Mouse (Mus musculus) forebrain, embryonic 14.5 days (tissue): ENCODE measurements around the gene Il12a. TPM values are rescaled to one million over a fixed set of nuclear protein-coding genes. Genes with fewer than 3 reads are reported as not detected.
"Not testable (repeated sequence)": the region's sequence is repeated elsewhere in the genome, so short reads cannot be mapped to it uniquely, and the experiment has no call there.

Experiments used
- ATAC-seq: fragments of 200-750 bp; cut with Nextera tagmentation; 2 replicates; pipeline ENCODE4 v1.8.0; 2017; ENCODE audit warnings: mild to moderate bottlenecking, moderate library complexity
- DNase-seq: peaks from one replicate; pipeline ENCODE4 v3.0.0-alpha.2; 2015; ENCODE audit warnings: low spot score
- H3K27ac ChIP-seq: fragments of 300-500 bp; sonication (generic); 2 replicates; pipeline ENCODE4 v1.5.1; 2014; ENCODE audit warnings: low read depth, mild to moderate bottlenecking, control low read depth, low read length, moderate library complexity
- H3K27me3 ChIP-seq: fragments of 300-500 bp; sonication (generic); replicated peaks from 2 replicates; pipeline ENCODE4 v1.6.1; 2014; ENCODE audit warnings: low read length, control low read depth, mixed read lengths; ENCODE audit not compliant: control insufficient read depth, insufficient read depth
- H3K36me3 ChIP-seq: fragments of 300-500 bp; sonication (generic); 2 replicates; pipeline ENCODE4 v1.6.1; 2014; ENCODE audit warnings: low read length, control low read depth; ENCODE audit not compliant: control insufficient read depth, insufficient read depth
- H3K4me1 ChIP-seq: fragments of 300-500 bp; sonication (generic); 2 replicates; pipeline ENCODE4 v1.6.1; 2014; ENCODE audit warnings: antibody characterized with exemption, low read length, control low read depth; ENCODE audit not compliant: control insufficient read depth, insufficient read depth
- H3K4me2 ChIP-seq: fragments of 300-500 bp; sonication (generic); 2 replicates; pipeline ENCODE4 v1.6.1; 2014; ENCODE audit warnings: mild to moderate bottlenecking, control low read depth, low read length
- H3K4me3 ChIP-seq: fragments of 300-500 bp; sonication (generic); 2 replicates; pipeline ENCODE4 v1.5.1; 2014; ENCODE audit warnings: low read depth, low read length, control low read depth
- H3K9ac ChIP-seq: fragments of 300-500 bp; sonication (generic); 2 replicates; pipeline ENCODE4 v1.6.1; 2014; ENCODE audit warnings: mild to moderate bottlenecking, low read length, control low read depth, moderate library complexity
- H3K9me3 ChIP-seq: fragments of 300-500 bp; sonication (generic); replicated peaks from 2 replicates; pipeline ENCODE4 v1.6.1; 2016; ENCODE audit warnings: low read length, control low read depth, mixed read lengths; ENCODE audit not compliant: control insufficient read depth
- WGBS: fragments of 180-500 bp; shearing (Covaris S2); extraction: QIAGEN DNeasy Blood & Tissue Kit; methylation state at CpG from one replicate; pipeline ENCODE4 v1.1.7; 2014; 5-methylcytosine and 5-hydroxymethylcytosine counted together
- polyA plus RNA-seq: library from polyadenylated mRNA; unstranded; fragments of >200 nt; fragmentation: Nextera tagmentation; extraction: Ambion mirVana; gene quantifications from 2 replicates; pipeline ENCODE4 v1.2.1, GENCODE M21; 2014

The Il12a gene
- polyA plus RNA-seq, 1 experiment from 2014 or later, result 0.29 TPM

DNA sequence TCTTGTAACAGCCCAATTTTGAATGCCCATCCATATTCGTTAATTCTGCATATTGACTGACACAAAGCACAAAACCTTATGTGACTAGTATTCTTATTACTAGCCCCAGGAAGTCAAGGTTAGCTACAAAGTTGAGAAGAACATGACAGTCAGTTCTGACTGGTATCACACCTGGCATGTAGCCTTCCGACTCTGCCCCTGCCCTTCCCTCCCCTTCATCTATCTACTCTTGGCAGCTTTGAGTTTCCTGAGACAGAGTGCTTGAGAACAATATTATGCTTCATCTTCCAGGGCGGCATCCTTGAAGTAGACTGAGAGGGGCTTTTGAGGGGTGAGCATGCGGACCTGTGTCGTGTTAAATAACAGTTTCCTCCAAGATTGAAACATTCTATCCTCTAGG, 54.6 kb downstream of the Il12a start:
- Histone ChIP-seq H3K4me3 (no peak overlapping the region), H3K27me3 (no peaks in the 10 kb centered on the region), H3K4me1 (no peaks in the 10 kb centered on the region), H3K9me3 (no peaks in the 10 kb centered on the region), H3K4me2 (no peak overlapping the region), H3K9ac (no peak overlapping the region), H3K36me3 (no peaks in the 10 kb centered on the region), H3K27ac (no peak overlapping the region)
- ATAC-seq, result no peak
- DNase-seq, result no peak
- WGBS, result 87% methylated on average over 5 of the region's 5 CpGs

DNA sequence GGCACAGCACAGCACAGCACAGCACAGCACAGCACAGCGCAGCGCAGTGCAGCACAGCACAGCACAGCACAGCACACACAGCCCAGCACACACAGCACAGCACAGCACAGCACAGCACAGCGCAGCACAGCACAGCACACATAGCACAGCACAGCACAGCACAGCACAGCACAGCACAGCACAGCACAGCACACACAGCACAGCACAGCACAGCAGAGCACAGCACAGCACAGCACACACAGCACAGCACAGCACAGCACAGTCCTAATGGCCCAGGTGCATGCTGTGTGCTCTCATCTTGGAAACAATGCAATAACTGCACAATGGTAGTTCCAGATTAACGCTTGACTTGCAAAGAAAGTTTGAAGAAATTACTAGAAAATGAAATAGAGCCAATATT, 55.8 kb downstream of the Il12a start:
- H3K9me3 ChIP-seq, H3K4me3 ChIP-seq, H3K9ac ChIP-seq, DNase-seq, H3K27ac ChIP-seq, H3K4me1 ChIP-seq, H3K27me3 ChIP-seq, H3K4me2 ChIP-seq, ATAC-seq, H3K36me3 ChIP-seq: not testable (repeated sequence)
- WGBS, result 87% methylated on average over 4 of the region's 4 CpGs

Other genes starting within 250 kb of the Il12a start
- 3.2 and 3.6 TPM in 2 replicates for gene 1110032F04Rik, start 178.9 kb downstream of the Il12a start, polyA plus RNA-seq